Mouse (Mus musculus): ENCODE measurements around the gene Tmem259. TPM values are rescaled to one million over a fixed set of nuclear protein-coding genes. Genes with fewer than 3 reads are reported as not detected.

The Tmem259 gene
- total RNA-seq, 4 experiments from 2014 or later = 116 to 120 (median 117) TPM

- no peak for DNase-seq (ENCODE audit: low spot score)
These were observed 49.1 kb downstream of the Tmem259 start for GRCm38 (mm10) chr10:79934794-79935569.

GRCm38 (mm10) chr10:79934272-79934721 is 49.8 kb downstream of the Tmem259 start:
- DNase-seq (ENCODE audit: low spot score) = peak; percentile 91

- no peak for DNase-seq (ENCODE audit: low spot score)
These were observed 50.3 kb downstream of the Tmem259 start for GRCm38 (mm10) chr10:79933861-79934260.

GRCm38 (mm10) chr10:79933145-79933679 is 50.9 kb downstream of the Tmem259 start:
- DNase-seq (ENCODE audit: low spot score) = no peak

GRCm38 (mm10) chr10:79932736-79933135 is 51.4 kb downstream of the Tmem259 start:
- peak; percentile 65 for DNase-seq (ENCODE audit: low spot score)

- no peak for DNase-seq (ENCODE audit: low spot score)
These were observed 52.3 kb downstream of the Tmem259 start for GRCm38 (mm10) chr10:79931797-79932196.

GRCm38 (mm10) chr10:79930826-79931186 is 53.3 kb downstream of the Tmem259 start:
- no peak for DNase-seq (ENCODE audit: low spot score)

GRCm38 (mm10) chr10:79929967-79930825 is 53.9 kb downstream of the Tmem259 start:
- no peak for DNase-seq (ENCODE audit: low spot score)

- DNase-seq (ENCODE audit: low spot score) = no peak
These were observed 55.0 kb downstream of the Tmem259 start for GRCm38 (mm10) chr10:79928907-79929701.

- DNase-seq (ENCODE audit: low spot score) = no peak
These were observed 56.0 kb downstream of the Tmem259 start for GRCm38 (mm10) chr10:79928030-79928694.

- no peak for DNase-seq (ENCODE audit: low spot score)
These were observed 56.7 kb downstream of the Tmem259 start for GRCm38 (mm10) chr10:79927324-79928029.

- peak; percentile 90 for DNase-seq (ENCODE audit: low spot score)
These were observed 57.4 kb downstream of the Tmem259 start, which contains the start of gene Arid3a for GRCm38 (mm10) chr10:79926491-79927323. TSS of gene Arid3a (plus strand) at chr10:79927043.

- no peak for DNase-seq (ENCODE audit: low spot score)
These were observed 58.2 kb downstream of the Tmem259 start for GRCm38 (mm10) chr10:79925785-79926490.

GRCm38 (mm10) chr10:79924998-79925784 is 58.9 kb downstream of the Tmem259 start:
- DNase-seq (ENCODE audit: low spot score) = peak; percentile 96
